Mouse (Mus musculus): ENCODE results near the gene Olfr114. TPM values are rescaled to one million over a fixed set of nuclear protein-coding genes. Genes with fewer than 3 reads are reported as not detected.

Olfr114 gene
- polyA plus RNA-seq, 1 experiment from 2014 or later, result not detected

Other genes with a start within 250 kb of the Olfr114 start
- gene Olfr104-ps, start 233.2 kb downstream of the Olfr114 start, polyA plus RNA-seq (2014; fragmentation: Nextera tagmentation; extraction: Ambion mirVana), result not detected in 2 replicates
- gene Olfr105-ps, start 213.7 kb downstream of the Olfr114 start, polyA plus RNA-seq (2014; fragmentation: Nextera tagmentation; extraction: Ambion mirVana), result not detected in 2 replicates
- not detected in 2 replicates for gene Olfr106-ps, start 202.3 kb downstream of the Olfr114 start, polyA plus RNA-seq (2014; fragmentation: Nextera tagmentation; extraction: Ambion mirVana)
- not detected in 2 replicates for gene Olfr107, start 193.5 kb downstream of the Olfr114 start, polyA plus RNA-seq (2014; fragmentation: Nextera tagmentation; extraction: Ambion mirVana)
- gene Olfr108, start 147.3 kb downstream of the Olfr114 start, polyA plus RNA-seq (2014; fragmentation: Nextera tagmentation; extraction: Ambion mirVana), result not detected in 2 replicates
- gene Olfr109, start 133.8 kb downstream of the Olfr114 start, polyA plus RNA-seq (2014; fragmentation: Nextera tagmentation; extraction: Ambion mirVana), result not detected in 2 replicates
- not detected in 2 replicates for gene H2-M2, start 109.2 kb downstream of the Olfr114 start, polyA plus RNA-seq (2014; fragmentation: Nextera tagmentation; extraction: Ambion mirVana)
- not detected in 2 replicates for gene Olfr110, start 100.3 kb downstream of the Olfr114 start, polyA plus RNA-seq (2014; fragmentation: Nextera tagmentation; extraction: Ambion mirVana)
- gene Olfr111, start 84.7 kb downstream of the Olfr114 start, polyA plus RNA-seq (2014; fragmentation: Nextera tagmentation; extraction: Ambion mirVana), result not detected in 2 replicates
- gene Olfr112, start 23.3 kb downstream of the Olfr114 start, polyA plus RNA-seq (2014; fragmentation: Nextera tagmentation; extraction: Ambion mirVana), result not detected in 2 replicates
- gene Olfr113, start 15.1 kb downstream of the Olfr114 start, polyA plus RNA-seq (2014; fragmentation: Nextera tagmentation; extraction: Ambion mirVana), result not detected in 2 replicates
- gene Olfr115, start 34.4 kb upstream of the Olfr114 start, polyA plus RNA-seq (2014; fragmentation: Nextera tagmentation; extraction: Ambion mirVana), result not detected in 2 replicates
- gene Olfr116, start 34.5 kb upstream of the Olfr114 start, polyA plus RNA-seq (2014; fragmentation: Nextera tagmentation; extraction: Ambion mirVana), result not detected in 2 replicates
- gene Olfr117, start 71.0 kb upstream of the Olfr114 start, polyA plus RNA-seq (2014; fragmentation: Nextera tagmentation; extraction: Ambion mirVana), result not detected in 2 replicates
- gene Olfr118, start 74.2 kb upstream of the Olfr114 start, polyA plus RNA-seq (2014; fragmentation: Nextera tagmentation; extraction: Ambion mirVana), result not detected in 2 replicates
- gene Olfr119, start 103.8 kb upstream of the Olfr114 start, polyA plus RNA-seq (2014; fragmentation: Nextera tagmentation; extraction: Ambion mirVana), result not detected in 2 replicates
- not detected in 2 replicates for gene Olfr120, start 129.1 kb upstream of the Olfr114 start, polyA plus RNA-seq (2014; fragmentation: Nextera tagmentation; extraction: Ambion mirVana)
- gene Olfr121, start 156.1 kb upstream of the Olfr114 start, polyA plus RNA-seq (2014; fragmentation: Nextera tagmentation; extraction: Ambion mirVana), result not detected in 2 replicates
- gene Olfr122, start 175.9 kb upstream of the Olfr114 start, polyA plus RNA-seq (2014; fragmentation: Nextera tagmentation; extraction: Ambion mirVana), result not detected in 2 replicates
- not detected in 2 replicates for gene Olfr123, start 200.8 kb upstream of the Olfr114 start, polyA plus RNA-seq (2014; fragmentation: Nextera tagmentation; extraction: Ambion mirVana)
- gene Olfr124, start 207.1 kb upstream of the Olfr114 start, polyA plus RNA-seq (2014; fragmentation: Nextera tagmentation; extraction: Ambion mirVana), result not detected in 2 replicates
- not detected in 2 replicates for gene Olfr125, start 240.2 kb upstream of the Olfr114 start, polyA plus RNA-seq (2014; fragmentation: Nextera tagmentation; extraction: Ambion mirVana)

Data from neural tube, embryonic 11.5 days (tissue).